Mouse (Mus musculus) megakaryocyte, embryonic 14.5 days (primary cell): ENCODE measurements at regions not wholly inside any gene's neighbourhood (a gene's known extent, or its start where the extent isn't known, plus 50 kb on each side); places are given as distances from the start of the nearest gene placed in this dataset.

Experiments used
- FLI1 ChIP-seq: IDR thresholded peaks from 2 replicates; pipeline ENCODE4 v1.6.1; 2012; ENCODE audit warnings: low read length, inconsistent platforms, mixed read lengths
- GATA1 ChIP-seq: IDR thresholded peaks from 3 replicates; pipeline ENCODE4 v1.6.1; 2012; ENCODE audit warnings: mixed read lengths, low read length, inconsistent platforms, borderline replicate concordance

DNA sequence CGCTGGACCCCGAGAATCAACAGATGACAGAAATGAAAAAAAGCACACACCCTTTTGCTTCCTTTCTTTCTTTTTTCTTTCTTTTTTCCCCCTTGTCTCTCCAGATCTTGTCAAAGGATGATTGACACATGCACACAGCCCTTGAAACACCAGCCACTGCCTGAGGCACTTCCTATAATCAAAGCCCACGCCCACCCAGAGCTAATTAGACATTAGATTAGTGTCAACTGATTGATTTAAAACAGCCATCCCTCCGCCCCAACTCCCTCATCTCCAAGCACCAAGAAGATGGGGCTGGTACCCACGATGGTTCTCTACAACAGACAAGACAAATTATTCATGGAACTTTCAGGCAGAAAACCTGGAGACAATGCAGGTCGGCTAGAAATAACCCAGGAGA, 239.5 kb upstream of the Sox9 start:
- TF ChIP-seq GATA1: no peak
- no peak for TF ChIP-seq FLI1
